Mouse (Mus musculus) lung, adult 2 months (tissue): ENCODE measurements around the gene Ybx3.

Source experiments
- CTCF ChIP-seq: fragments of 200-500 bp; IDR thresholded peaks from 2 replicates; pipeline ENCODE4 v1.5.1; 2011; ENCODE audit warnings: mild to moderate bottlenecking, low read length, control low read depth; ENCODE audit not compliant: insufficient read depth
- POLR2A ChIP-seq: fragments of 200-500 bp; IDR thresholded peaks from 2 replicates; pipeline ENCODE4 v1.6.1; 2011; ENCODE audit warnings: low read depth, mild to moderate bottlenecking, control low read depth, low read length, borderline replicate concordance; ENCODE audit errors: extremely low read depth

- TF ChIP-seq CTCF: no peak
- TF ChIP-seq POLR2A: no peak
These were observed 49.0 kb downstream of the Ybx3 start for GRCm38 (mm10) chr6:131339309-131339708.
